Mouse (Mus musculus) regulatory T cell (primary cell): ENCODE data around the gene Slc5a2.

Experiments
- in situ Hi-C: fragments of 300-600 bp; cut with MboI, MseI; formaldehyde crosslinking; loops from one replicate; pipeline ENCODE4 v1.15.1; 2025; ENCODE audit warnings: high pct_unique_total_duplicates

Slc5a2 gene

GRCm38 (mm10) chr7:128265411-128265810, at the start of gene Slc5a2:
Slc5a2 (plus strand) TSS chr7:128265657.
- in situ Hi-C loops, result no loop called here

GRCm38 (mm10) chr7:128219952-128220351, 45.5 kb upstream of the Slc5a2 start:
- in situ Hi-C loops, result loop anchor here (25.0 kb wide), 1 partner anchor 208 kb away; the partner anchor contains the start of gene Trim72

- in situ Hi-C loops, result loop anchor here (25.0 kb wide), 1 partner anchor 209 kb away; the partner anchor contains the start of gene Trim72
Measured at GRCm38 (mm10) chr7:128220936-128221335, 44.5 kb upstream of the Slc5a2 start.

GRCm38 (mm10) chr7:128231741-128232140, 33.7 kb upstream of the Slc5a2 start:
- in situ Hi-C loops, result no loop called here

- in situ Hi-C loops, result no loop called here
Measured at GRCm38 (mm10) chr7:128234796-128235195, 30.7 kb upstream of the Slc5a2 start.

- in situ Hi-C loops, result no loop called here
Measured at GRCm38 (mm10) chr7:128235481-128235880, 30.0 kb upstream of the Slc5a2 start.

GRCm38 (mm10) chr7:128236426-128236825, 29.0 kb upstream of the Slc5a2 start:
- in situ Hi-C loops, result no loop called here

GRCm38 (mm10) chr7:128236856-128237592, 28.4 kb upstream of the Slc5a2 start, which contains the start of gene Armc5:
Armc5 (plus strand) TSS chr7:128237342.
- in situ Hi-C loops, result no loop called here

GRCm38 (mm10) chr7:128237593-128237926, 27.9 kb upstream of the Slc5a2 start:
- in situ Hi-C loops, result no loop called here

- in situ Hi-C loops, result no loop called here
Measured at GRCm38 (mm10) chr7:128237927-128238778, 27.3 kb upstream of the Slc5a2 start, which contains the start of gene 9130023H24Rik. 9130023H24Rik (minus strand) TSS chr7:128238031.

- in situ Hi-C loops, result no loop called here
Measured at GRCm38 (mm10) chr7:128238991-128239390, 26.5 kb upstream of the Slc5a2 start.

GRCm38 (mm10) chr7:128240131-128240784, 25.2 kb upstream of the Slc5a2 start:
- in situ Hi-C loops, result loop anchor here (10.0 kb wide), 1 partner anchor 105 kb away; no protein-coding TSS in a partner anchor

- in situ Hi-C loops, result loop anchor here (10.0 kb wide), 1 partner anchor 102 kb away; no protein-coding TSS in a partner anchor
Measured at GRCm38 (mm10) chr7:128242331-128242730, 23.1 kb upstream of the Slc5a2 start.

GRCm38 (mm10) chr7:128243921-128244320, 21.5 kb upstream of the Slc5a2 start:
- in situ Hi-C loops, result loop anchor here (10.0 kb wide), 1 partner anchor 101 kb away; no protein-coding TSS in a partner anchor

- in situ Hi-C loops, result loop anchor here (10.0 kb wide), 1 partner anchor 100 kb away; no protein-coding TSS in a partner anchor
Measured at GRCm38 (mm10) chr7:128244410-128245025, 20.9 kb upstream of the Slc5a2 start.

GRCm38 (mm10) chr7:128245547-128245946, 19.9 kb upstream of the Slc5a2 start:
- in situ Hi-C loops, result loop anchor here (10.0 kb wide), 1 partner anchor 99 kb away; no protein-coding TSS in a partner anchor

- in situ Hi-C loops, result loop anchor here (10.0 kb wide), 1 partner anchor 98 kb away; no protein-coding TSS in a partner anchor
Measured at GRCm38 (mm10) chr7:128246496-128247391, 18.7 kb upstream of the Slc5a2 start, which contains the start of gene Tgfb1i1. Tgfb1i1 (plus strand) TSS chr7:128246812.

GRCm38 (mm10) chr7:128247443-128247842, 18.0 kb upstream of the Slc5a2 start:
- in situ Hi-C loops, result loop anchor here (10.0 kb wide), 1 partner anchor 97 kb away; no protein-coding TSS in a partner anchor
